Mouse (Mus musculus) inflammation-experienced regulatory T-cells, adult 6 months (primary cell): ENCODE measurements around the gene Gnl2. TPM values are rescaled to one million over a fixed set of nuclear protein-coding genes. Genes with fewer than 3 reads are reported as not detected.

Experiments
- ATAC-seq: one replicate; pipeline ENCODE4 v1.8.0; 2017
- polyA plus RNA-seq, 3 experiments: library from polyadenylated mRNA; unstranded; fragments of 100-300 nt; shearing (Covaris generic); gene quantifications; one replicate each; pipeline ENCODE4 v1.2.1; 2017

Gene Gnl2
- polyA plus RNA-seq, 3 experiments from 2014 or later: 44.4 to 76.7 (median 68.9) TPM

DNA sequence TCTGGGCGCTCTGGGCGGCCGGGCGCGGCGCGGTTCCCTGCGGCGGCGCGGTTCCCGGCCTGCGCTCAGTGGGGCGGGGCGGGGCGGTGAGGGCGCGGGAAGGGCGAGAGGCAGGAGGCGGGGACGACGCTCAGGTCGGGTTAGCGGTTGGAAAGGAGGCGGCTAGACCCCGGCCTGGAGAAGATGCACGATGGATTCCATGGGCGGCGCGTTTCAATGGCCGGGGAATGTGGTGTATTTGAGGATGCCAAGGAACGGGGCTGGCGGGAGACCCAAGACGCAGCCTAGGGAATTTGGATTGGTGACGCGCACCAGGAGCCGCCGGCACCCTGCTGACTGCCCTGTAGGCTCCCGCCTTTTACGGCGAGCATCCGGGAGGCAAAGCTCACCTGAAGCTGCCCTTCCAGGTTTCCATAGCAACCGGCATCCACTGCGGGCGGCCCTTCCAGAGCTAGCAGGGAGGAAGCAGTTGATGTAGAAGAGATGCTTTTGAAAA is 69.0 kb downstream of the Gnl2 start:
- ATAC-seq: peak; percentile 58

DNA sequence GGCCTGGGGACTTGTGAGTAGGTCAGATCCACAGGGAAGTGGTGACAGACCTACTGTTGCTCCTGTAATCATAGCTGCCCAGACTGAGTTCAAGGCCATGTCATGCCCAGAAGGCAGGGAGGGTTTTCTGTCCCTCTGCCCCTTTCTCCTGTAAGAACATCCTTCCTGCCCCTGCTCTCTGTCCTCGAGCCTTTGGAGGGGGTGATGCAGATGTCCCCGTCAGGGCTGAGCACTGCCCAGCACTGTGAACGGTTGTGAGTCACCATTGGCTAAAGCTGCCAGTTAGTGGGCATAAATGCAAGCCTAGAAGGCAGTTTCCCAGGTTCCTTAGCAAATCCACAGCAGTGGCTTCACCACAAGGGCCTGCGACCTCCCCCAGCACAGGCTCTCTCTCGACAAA is 76.6 kb downstream of the Gnl2 start:
- no peak for ATAC-seq

DNA sequence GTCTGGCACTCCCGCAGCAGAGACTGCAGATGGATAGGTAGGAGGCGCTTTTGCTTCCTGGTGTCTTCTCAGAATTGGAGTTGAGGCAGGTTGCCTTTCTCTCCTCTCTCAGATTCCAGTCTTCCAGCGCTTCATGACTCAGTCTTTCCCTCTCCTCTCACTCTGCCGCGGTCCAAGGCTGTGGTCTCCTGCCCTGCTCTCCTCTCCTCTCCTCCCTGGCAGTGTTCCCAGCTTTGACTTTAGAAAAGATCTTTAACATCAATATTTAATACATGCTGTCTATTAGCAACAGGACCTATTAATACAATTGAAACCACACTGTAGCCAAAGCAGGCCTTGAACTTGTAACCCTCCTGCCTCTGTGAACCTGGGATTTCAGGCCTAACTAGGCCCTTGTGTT is 79.7 kb downstream of the Gnl2 start:
- ATAC-seq: no peak

DNA sequence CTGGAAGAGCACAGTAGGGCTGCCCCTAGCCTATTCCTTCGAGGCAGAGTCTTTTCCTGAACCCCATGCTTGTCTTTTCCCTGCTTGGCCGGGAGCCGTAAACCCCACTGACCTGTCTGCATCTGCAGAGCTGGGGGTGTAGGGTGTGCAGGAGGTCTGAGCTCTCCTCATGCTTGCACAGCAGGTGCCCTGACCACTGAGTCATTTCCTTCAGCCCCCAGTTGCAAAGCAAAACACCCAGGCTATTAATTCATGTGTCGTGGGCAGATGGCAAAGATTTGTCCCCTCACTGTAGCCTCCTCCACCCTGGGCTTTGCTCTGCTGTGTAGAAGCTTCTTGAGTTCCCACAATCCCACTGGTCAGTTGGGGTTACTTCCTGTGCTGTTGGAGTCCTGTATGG is 81.0 kb downstream of the Gnl2 start:
- no peak for ATAC-seq

DNA sequence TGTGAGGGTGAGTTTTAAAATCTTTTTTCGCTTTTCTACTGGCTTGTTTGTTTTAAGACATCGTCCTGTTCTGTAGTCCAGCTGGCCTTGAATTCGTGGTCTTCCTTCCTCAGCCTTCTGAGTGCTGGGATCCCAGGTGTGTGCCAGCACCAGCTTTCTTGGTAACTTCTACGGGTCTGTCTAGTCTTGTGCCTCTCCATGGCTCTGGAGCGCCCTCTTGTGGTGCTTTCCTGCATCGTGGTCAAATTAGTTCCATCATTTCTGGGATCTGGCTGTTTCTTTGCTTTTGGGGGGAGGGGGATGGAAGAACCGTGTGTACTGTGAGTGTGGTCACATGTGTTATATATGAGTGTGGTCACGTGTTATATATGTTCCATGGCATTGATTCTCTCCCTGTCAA is 83.1 kb downstream of the Gnl2 start:
- ATAC-seq: peak; percentile 82

DNA sequence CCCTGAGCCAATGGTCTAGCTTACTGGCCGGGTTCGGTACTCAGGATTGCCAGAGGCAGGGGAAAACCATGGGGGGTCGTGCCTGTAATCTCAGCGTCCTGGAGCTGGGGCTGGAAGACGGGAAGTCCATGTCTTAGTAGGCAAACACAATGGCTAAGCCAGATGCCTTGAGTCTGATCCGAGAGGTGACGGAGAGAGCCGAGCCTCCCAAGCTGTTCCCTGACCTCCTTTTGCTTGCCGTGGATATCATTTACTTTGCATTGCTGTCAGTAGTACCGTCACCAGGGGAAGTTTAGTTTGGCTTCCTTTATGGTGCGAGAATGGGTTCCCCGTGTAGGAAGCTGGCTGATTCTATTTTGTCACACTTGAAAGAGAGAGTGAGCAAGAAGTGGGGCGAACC is 84.9 kb downstream of the Gnl2 start:
- ATAC-seq: no peak

Other genes with a start within 250 kb of the Gnl2 start
- 10 to 100 TPM; 12.6 to 20.4 (median 16.9) TPM for gene Mtf1, start 214.5 kb upstream of the Gnl2 start, polyA plus RNA-seq
- gene Yrdc, start 165.9 kb upstream of the Gnl2 start, polyA plus RNA-seq: 1 to 10 TPM; 2.8 to 5.3 (median 5.0) TPM
- 1 to 10 TPM; 4.3 to 4.7 (median 4.4) TPM for gene 1110065P20Rik, start 165.4 kb upstream of the Gnl2 start, polyA plus RNA-seq
- gene Maneal, start 154.4 kb upstream of the Gnl2 start, polyA plus RNA-seq: under 1 TPM; 0.30 to 0.88 (median 0.60) TPM
- not detected for gene Epha10, start 135.7 kb upstream of the Gnl2 start, polyA plus RNA-seq
- 10 to 100 TPM in 1 of 3 experiments, 1 to 10 TPM in 2; 7.3 to 13.8 (median 9.9) TPM for gene 9930104L06Rik, start 79.5 kb upstream of the Gnl2 start, polyA plus RNA-seq
- 100 to 1,000 TPM in 1 of 3 experiments, 10 to 100 TPM in 2; 12.5 to 130 (median 20.4) TPM for gene Cdca8, start 77.3 kb upstream of the Gnl2 start, polyA plus RNA-seq
- not detected for gene Rspo1, start 30.2 kb upstream of the Gnl2 start, polyA plus RNA-seq
- not detected for gene Dnali1, start 49.1 kb downstream of the Gnl2 start, polyA plus RNA-seq
- gene Snip1, start 50.1 kb downstream of the Gnl2 start, polyA plus RNA-seq: 1 to 10 TPM; 7.7 to 8.8 (median 8.5) TPM
- 10 to 100 TPM; 60.4 to 68.9 (median 64.1) TPM for gene Meaf6, start 68.5 kb downstream of the Gnl2 start, polyA plus RNA-seq
- gene Zc3h12a, start 111.3 kb downstream of the Gnl2 start, polyA plus RNA-seq: 1 to 10 TPM; 4.6 to 6.5 (median 6.5) TPM